Mouse (Mus musculus): ENCODE measurements at regions not wholly inside any gene's neighbourhood (a gene's known extent, or its start where the extent isn't known, plus 50 kb on each side); places are given as distances from the start of the nearest gene placed in this dataset.

- no peaks in the 10 kb centered on the region for H3K4me1 ChIP-seq (ENCODE audit: control insufficient read depth, insufficient read depth, low read length)
- WGBS, result 86% methylated on average over 3 of the region's 3 CpGs
- no peaks in the 10 kb centered on the region for H3K27me3 ChIP-seq (ENCODE audit: control insufficient read depth, insufficient read depth, low read depth, low read length)
- H3K27ac ChIP-seq (ENCODE audit: low read length), result no peak overlapping the region
- no peak overlapping the region for H3K4me3 ChIP-seq (ENCODE audit: low read depth, low read length)
- no peak overlapping the region for H3K9ac ChIP-seq (ENCODE audit: low read depth, low read length)
- no peak overlapping the region for H3K4me2 ChIP-seq (ENCODE audit: low read length)
- H3K9me3 ChIP-seq (replicated peaks; ENCODE audit: control insufficient read depth, low read length, poor library complexity, severe bottlenecking), result no peaks in the 10 kb centered on the region
- no peak for ATAC-seq
- no peaks in the 10 kb centered on the region for H3K36me3 ChIP-seq (ENCODE audit: control insufficient read depth, insufficient read depth, low read length)
Measured at GRCm38 (mm10) chr3:62228156-62228555, 110.0 kb upstream of the Arhgef26 start.

GRCm38 (mm10) chr3:62241031-62241430, 97.1 kb upstream of the Arhgef26 start:
- H3K27ac ChIP-seq (ENCODE audit: low read length), result no peak overlapping the region
- H3K36me3 ChIP-seq (ENCODE audit: control insufficient read depth, insufficient read depth, low read length), result no peaks in the 10 kb centered on the region
- no peak overlapping the region for H3K4me2 ChIP-seq (ENCODE audit: low read length)
- H3K4me1 ChIP-seq (ENCODE audit: control insufficient read depth, insufficient read depth, low read length), result no peaks in the 10 kb centered on the region
- ATAC-seq, result no peak
- WGBS, result 59% methylated on average over 3 of the region's 3 CpGs
- no peaks in the 10 kb centered on the region for H3K27me3 ChIP-seq (ENCODE audit: control insufficient read depth, insufficient read depth, low read depth, low read length)
- H3K9me3 ChIP-seq (replicated peaks; ENCODE audit: control insufficient read depth, low read length, poor library complexity, severe bottlenecking), result no peaks in the 10 kb centered on the region
- H3K4me3 ChIP-seq (ENCODE audit: low read depth, low read length), result no peak overlapping the region
- H3K9ac ChIP-seq (ENCODE audit: low read depth, low read length), result no peak overlapping the region

- WGBS, result 36% methylated on average over 4 of the region's 4 CpGs
- Histone ChIP-seq H3K27me3 (ENCODE audit: control insufficient read depth, insufficient read depth, low read depth, low read length) (no peaks in the 10 kb centered on the region), H3K27ac (ENCODE audit: low read length) (no peak overlapping the region), H3K36me3 (ENCODE audit: control insufficient read depth, insufficient read depth, low read length) (no peaks in the 10 kb centered on the region), H3K9ac (ENCODE audit: low read depth, low read length) (no peak overlapping the region), H3K4me3 (ENCODE audit: low read depth, low read length) (no peak overlapping the region), H3K4me2 (ENCODE audit: low read length) (no peak overlapping the region), H3K4me1 (ENCODE audit: control insufficient read depth, insufficient read depth, low read length) (no peaks in the 10 kb centered on the region), H3K9me3 (replicated peaks; ENCODE audit: control insufficient read depth, low read length, poor library complexity, severe bottlenecking) (no peaks in the 10 kb centered on the region)
- peak; percentile 85 for ATAC-seq
Measured at GRCm38 (mm10) chr3:62271703-62272102, 66.4 kb upstream of the Arhgef26 start.

GRCm38 (mm10) chr3:62278279-62278678, 59.9 kb upstream of the Arhgef26 start:
- Histone ChIP-seq H3K9me3 (replicated peaks; ENCODE audit: control insufficient read depth, low read length, poor library complexity, severe bottlenecking) (no peaks in the 10 kb centered on the region), H3K9ac (ENCODE audit: low read depth, low read length) (no peak overlapping the region), H3K4me3 (ENCODE audit: low read depth, low read length) (no peak overlapping the region), H3K27me3 (ENCODE audit: control insufficient read depth, insufficient read depth, low read depth, low read length) (no peaks in the 10 kb centered on the region), H3K4me2 (ENCODE audit: low read length) (no peak overlapping the region), H3K27ac (ENCODE audit: low read length) (no peak overlapping the region), H3K4me1 (ENCODE audit: control insufficient read depth, insufficient read depth, low read length) (no peaks in the 10 kb centered on the region), H3K36me3 (ENCODE audit: control insufficient read depth, insufficient read depth, low read length) (no peaks in the 10 kb centered on the region)
- no peak for ATAC-seq
- 65% methylated on average over 3 of the region's 3 CpGs for WGBS

GRCm38 (mm10) chr3:62280960-62281359, 57.2 kb upstream of the Arhgef26 start:
- WGBS, result 88% methylated on average over 2 of the region's 2 CpGs
- Histone ChIP-seq H3K27me3 (ENCODE audit: control insufficient read depth, insufficient read depth, low read depth, low read length) (no peaks in the 10 kb centered on the region), H3K36me3 (ENCODE audit: control insufficient read depth, insufficient read depth, low read length) (no peaks in the 10 kb centered on the region), H3K4me3 (ENCODE audit: low read depth, low read length) (no peak overlapping the region), H3K4me1 (ENCODE audit: control insufficient read depth, insufficient read depth, low read length) (no peaks in the 10 kb centered on the region), H3K27ac (ENCODE audit: low read length) (no peak overlapping the region), H3K9me3 (replicated peaks; ENCODE audit: control insufficient read depth, low read length, poor library complexity, severe bottlenecking) (no peaks in the 10 kb centered on the region), H3K9ac (ENCODE audit: low read depth, low read length) (no peak overlapping the region), H3K4me2 (ENCODE audit: low read length) (no peak overlapping the region)
- ATAC-seq, result no peak

Measured in midbrain, embryonic 16.5 days (tissue).